Mouse (Mus musculus) megakaryocyte progenitor cell, adult 5-6 weeks (primary cell): ENCODE results near the gene Ssmem1. TPM values are rescaled to one million over a fixed set of nuclear protein-coding genes. Genes with fewer than 3 reads are reported as not detected.

Experiments
- ATAC-seq: replicated peaks from 2 replicates; pipeline ENCODE4 v1.8.0; 2016; ENCODE audit warnings: mild to moderate bottlenecking, moderate TSS enrichment, inconsistent platforms; ENCODE audit not compliant: poor library complexity
- total RNA-seq, 2 experiments: library from RNA; stranded (forward) in 1 of 2; stranded (reverse) in 1 of 2; fragments of 157-497, 149-512 nt in 1 of 2; fragments of 200-1000 nt in 1 of 2; gene quantifications; 2 replicates each; pipeline versions ENCODE4 v1.2.3 to v1.2.4; 2015 to 2017

The Ssmem1 gene
- total RNA-seq, 2 experiments from 2014 or later, result not detected

GRCm38 (mm10) chr6:30525456-30526332 is 16.0 kb downstream of the Ssmem1 start:
- ATAC-seq, result no peak

GRCm38 (mm10) chr6:30526586-30527515 is 17.2 kb downstream of the Ssmem1 start:
- ATAC-seq, result no peak

GRCm38 (mm10) chr6:30528800-30529199 is 19.2 kb downstream of the Ssmem1 start:
- ATAC-seq, result no peak

GRCm38 (mm10) chr6:30535340-30535739 is 25.7 kb downstream of the Ssmem1 start:
- peak; percentile 44; the same call in 1 of the 2 replicates for ATAC-seq

GRCm38 (mm10) chr6:30538240-30538639 is 28.6 kb downstream of the Ssmem1 start:
- ATAC-seq, result no peak

GRCm38 (mm10) chr6:30538800-30539199 is 29.2 kb downstream of the Ssmem1 start:
- no peak for ATAC-seq

- ATAC-seq, result no peak
These were observed 31.6 kb downstream of the Ssmem1 start, which contains the start of gene Cpa2 for GRCm38 (mm10) chr6:30541009-30541799. Gene Cpa2 (plus strand): TSS chr6:30541582.

- no peak for ATAC-seq
These were observed 32.6 kb downstream of the Ssmem1 start for GRCm38 (mm10) chr6:30542277-30542676.

- ATAC-seq, result no peak
These were observed 33.4 kb downstream of the Ssmem1 start for GRCm38 (mm10) chr6:30543077-30543476.

- ATAC-seq, result no peak
These were observed 34.2 kb downstream of the Ssmem1 start for GRCm38 (mm10) chr6:30543851-30544250.

GRCm38 (mm10) chr6:30545689-30546088 is 36.0 kb downstream of the Ssmem1 start:
- ATAC-seq, result no peak

- ATAC-seq, result peak; percentile 77
These were observed 37.1 kb downstream of the Ssmem1 start for GRCm38 (mm10) chr6:30546571-30547273.

GRCm38 (mm10) chr6:30547274-30547645 is 37.6 kb downstream of the Ssmem1 start:
- ATAC-seq, result no peak

- ATAC-seq, result peak; percentile 52
These were observed 38.1 kb downstream of the Ssmem1 start for GRCm38 (mm10) chr6:30547656-30548306.

GRCm38 (mm10) chr6:30549231-30549761 is 39.6 kb downstream of the Ssmem1 start:
- no peak for ATAC-seq

GRCm38 (mm10) chr6:30550496-30551192 is 41.0 kb downstream of the Ssmem1 start:
- no peak for ATAC-seq

- no peak for ATAC-seq
These were observed 41.5 kb downstream of the Ssmem1 start for GRCm38 (mm10) chr6:30551193-30551515.

- peak; percentile 37; the same call in 1 of the 2 replicates for ATAC-seq
These were observed 42.3 kb downstream of the Ssmem1 start for GRCm38 (mm10) chr6:30551644-30552580.
